In genomic region chr2:105058577-105059116, GRCm38 (mm10) we compare ENCODE assay signal across 23 mouse cellular contexts. TPM values are rescaled to one million over a fixed set of nuclear protein-coding genes. Genes with fewer than 3 reads are reported as not detected.
DNase-seq lines count a peak whose midpoint lies in the region; ATAC-seq and TF ChIP-seq lines count a peak whose summit lies in the region.
"Had no signal": no experiment of that assay in that cellular context is flagged by ENCODE, and none has a peak within 500 bp of the region (broad histone marks: within the 10 kb centered on the region; RNA-seq: fewer than 3 reads in every experiment).

No protein-coding gene starts in this region.

- no peaks in the 10 kb centered on the region for H3K27me3 ChIP-seq in intestine, embryonic 14.5 days (replicated peaks; ENCODE audit: control insufficient read depth, insufficient read depth, low read length)
- no peaks in the 10 kb centered on the region for H3K27me3 ChIP-seq in intestine, postnatal 0 days (replicated peaks; ENCODE audit: control insufficient read depth, insufficient read depth, low read length)
- no peaks in the 10 kb centered on the region for H3K27me3 ChIP-seq in forebrain, embryonic 13.5 days
- H3K27me3 ChIP-seq: forebrain, embryonic 15.5 days; heart, embryonic 12.5 days; limb, embryonic 15.5 days; midbrain, embryonic 15.5 days had no signal

- no peaks in the 10 kb centered on the region for H3K9me3 ChIP-seq in intestine, embryonic 14.5 days (ENCODE audit: control insufficient read depth, low read length)
- no peaks in the 10 kb centered on the region for H3K9me3 ChIP-seq in intestine, postnatal 0 days (ENCODE audit: control insufficient read depth)
- no peaks in the 10 kb centered on the region for H3K9me3 ChIP-seq in forebrain, embryonic 13.5 days (replicated peaks)
- H3K9me3 ChIP-seq: forebrain, embryonic 15.5 days; heart, embryonic 12.5 days; limb, embryonic 15.5 days; midbrain, embryonic 15.5 days had no signal

- H3K9ac ChIP-seq in intestine, embryonic 14.5 days (ENCODE audit: low read length), result no peak overlapping the region
- no peak overlapping the region for H3K9ac ChIP-seq in intestine, postnatal 0 days (ENCODE audit: low read depth, low read length)
- H3K9ac ChIP-seq in forebrain, embryonic 13.5 days, result no peak overlapping the region
- H3K9ac ChIP-seq: forebrain, embryonic 15.5 days; heart, embryonic 12.5 days; limb, embryonic 15.5 days; midbrain, embryonic 15.5 days had no signal

- H3K27ac ChIP-seq in intestine, embryonic 14.5 days (ENCODE audit: low read depth), result no peak overlapping the region
- H3K27ac ChIP-seq in intestine, postnatal 0 days (ENCODE audit: low read depth, low read length), result no peak overlapping the region
- no peak overlapping the region for H3K27ac ChIP-seq in forebrain, embryonic 13.5 days
- H3K27ac ChIP-seq: forebrain, embryonic 15.5 days; limb, embryonic 15.5 days; midbrain, embryonic 15.5 days had no signal

- peak; percentile 40 for DNase-seq in intestine, embryonic 14.5 days (ENCODE audit: low spot score)
- DNase-seq in left cerebral cortex, postnatal 36 days (ENCODE audit: low spot score in 2 of 2), result peak; percentile 5 to 8
- DNase-seq in left cerebral cortex, adult 8-10 months (ENCODE audit: low spot score in 2 of 2), result no peak
- DNase-seq in adipocyte (ENCODE audit: low spot score), result peak; percentile 88
- DNase-seq in right cerebral cortex, postnatal 10 days (ENCODE audit: low spot score in 2 of 2), result peak; percentile 34 to 45
- DNase-seq in spleen, adult 12 weeks (ENCODE audit: low spot score), result no peak
- DNase-seq: cerebellum, postnatal 14 days; gastrocnemius, postnatal 14 days; heart, postnatal 36 days; kidney, postnatal 4 days; thymus, postnatal 14 days had no signal

- no peak for ATAC-seq in intestine, embryonic 14.5 days (replicated peaks; ENCODE audit: low FRiP score, low TSS enrichment, low read depth)
- ATAC-seq in intestine, postnatal 0 days, result no peak
- no peak for ATAC-seq in forebrain, embryonic 13.5 days
- ATAC-seq: forebrain, embryonic 15.5 days; hindbrain, embryonic 16.5 days; midbrain, embryonic 15.5 days had no signal

- H3K4me3 ChIP-seq in intestine, embryonic 14.5 days (ENCODE audit: low read depth, low read length), result no peak overlapping the region
- H3K4me3 ChIP-seq in intestine, postnatal 0 days (ENCODE audit: low read depth, low read length), result no peak overlapping the region
- H3K4me3 ChIP-seq in forebrain, embryonic 13.5 days, result no peak overlapping the region
- H3K4me3 ChIP-seq: forebrain, embryonic 15.5 days; heart, embryonic 12.5 days; limb, embryonic 15.5 days; midbrain, embryonic 15.5 days had no signal

- WGBS in intestine, embryonic 14.5 days, result 64% methylated on average over 7 of the region's 7 CpGs
- 51% methylated on average over 7 of the region's 7 CpGs for WGBS in intestine, postnatal 0 days
- WGBS in forebrain, embryonic 13.5 days, result 81% methylated on average over 7 of the region's 7 CpGs

- TF ChIP-seq CTCF in intestine, postnatal 0 days (IDR thresholded peaks at IDR 0.05; ENCODE audit: low read depth), result no peak

- H3K4me2 ChIP-seq in intestine, embryonic 14.5 days (ENCODE audit: low read length), result no peak overlapping the region
- no peak overlapping the region for H3K4me2 ChIP-seq in intestine, postnatal 0 days (replicated peaks; ENCODE audit: low read depth)
- no peak overlapping the region for H3K4me2 ChIP-seq in forebrain, embryonic 13.5 days
- H3K4me2 ChIP-seq: forebrain, embryonic 15.5 days; heart, embryonic 12.5 days; limb, embryonic 15.5 days; midbrain, embryonic 15.5 days had no signal

- intact Hi-C loops in left cerebral cortex, postnatal 36 days (cut with DNase I), result no loop called here

- peaks cover 4% of the 10 kb centered on the region; the same call in 1 of the 2 replicates for H3K4me1 ChIP-seq in intestine, embryonic 14.5 days (replicated peaks; ENCODE audit: control insufficient read depth, insufficient read depth, low read length)
- H3K4me1 ChIP-seq in intestine, postnatal 0 days (replicated peaks; ENCODE audit: control insufficient read depth, insufficient read depth, low read length), result no peaks in the 10 kb centered on the region
- H3K4me1 ChIP-seq in forebrain, embryonic 13.5 days, result no peaks in the 10 kb centered on the region
- H3K4me1 ChIP-seq: forebrain, embryonic 15.5 days; limb, embryonic 15.5 days; midbrain, embryonic 15.5 days had no signal

- H3K36me3 ChIP-seq in intestine, embryonic 14.5 days (ENCODE audit: control insufficient read depth, insufficient read depth, low read length), result no peaks in the 10 kb centered on the region
- no peaks in the 10 kb centered on the region for H3K36me3 ChIP-seq in intestine, postnatal 0 days (ENCODE audit: control insufficient read depth, insufficient read depth)
- H3K36me3 ChIP-seq in forebrain, embryonic 13.5 days (ENCODE audit: poor library complexity, severe bottlenecking), result no peaks in the 10 kb centered on the region
- H3K36me3 ChIP-seq: forebrain, embryonic 15.5 days; heart, embryonic 12.5 days; limb, embryonic 15.5 days; midbrain, embryonic 15.5 days had no signal

RNA-seq across cellular contexts. Expression of gene Gm11060, which starts 33.2 kb away (rescaled TPM):
- not detected in 2 replicates for polyA plus RNA-seq in intestine, embryonic 14.5 days (2014; fragmentation: Nextera tagmentation; extraction: Ambion mirVana)
- polyA plus RNA-seq in intestine, postnatal 0 days (2015; fragmentation: Nextera tagmentation; extraction: Ambion mirVana), result not detected in 2 replicates
- not detected for total RNA-seq in left cerebral cortex, postnatal 36 days (2021)
- not detected for total RNA-seq in left cerebral cortex, adult 8-10 months (2022)
- not detected in 2 replicates for polyA plus RNA-seq in forebrain, embryonic 13.5 days (2015; fragmentation: Nextera tagmentation; extraction: Ambion mirVana)
- total RNA-seq: adrenal gland, postnatal 4 days; gastrocnemius, postnatal 14 days; heart, postnatal 36 days; layer of hippocampus, postnatal 14 days; megakaryocyte progenitor cell, adult 5-6 weeks had no signal
- polyA plus RNA-seq: forebrain, embryonic 15.5 days; heart, embryonic 12.5 days; hindbrain, embryonic 16.5 days; limb, embryonic 15.5 days; midbrain, embryonic 15.5 days; small intestine, adult 2 months; stomach, embryonic 14.5 days had no signal

RNA-seq across cellular contexts. Expression of gene Eif3m, which starts 41.8 kb away (rescaled TPM):
- polyA plus RNA-seq in intestine, embryonic 14.5 days (2014; fragmentation: Nextera tagmentation; extraction: Ambion mirVana), result 303 and 311 TPM in 2 replicates
- 141 and 145 TPM in 2 replicates for polyA plus RNA-seq in intestine, postnatal 0 days (2015; fragmentation: Nextera tagmentation; extraction: Ambion mirVana)
- total RNA-seq in left cerebral cortex, postnatal 36 days (2021), result 10 to 100 TPM; 83.5 to 85.4 TPM
- 10 to 100 TPM; 90.4 to 98.1 (median 92.0) TPM for total RNA-seq in left cerebral cortex, adult 8-10 months (2022)
- 248 and 255 TPM in 2 replicates for polyA plus RNA-seq in forebrain, embryonic 13.5 days (2015; fragmentation: Nextera tagmentation; extraction: Ambion mirVana)

Comparison
In these comparisons a context has a peak if more than half of its experiments do, and no peak if none do; other contexts are left out.
1. DNase-seq: peak in intestine, embryonic 14.5 days (single experiment), left cerebral cortex, postnatal 36 days (2 of 2), adipocyte (single experiment) and right cerebral cortex, postnatal 10 days (2 of 2); none in left cerebral cortex, adult 8-10 months (0 of 2) and spleen, adult 12 weeks (single experiment).